ENCODE assay signal across 10 mouse cellular contexts in genomic region chr9:32592583-32592890, GRCm38 (mm10). TPM values are rescaled to one million over a fixed set of nuclear protein-coding genes. Genes with fewer than 3 reads are reported as not detected.
A peak's percentile ranks its signal among the peaks of the same experiment; 100 is the strongest.
DNase-seq lines count a peak whose midpoint lies in the region; TF ChIP-seq lines count a peak whose summit lies in the region.
"Had no signal": no experiment of that assay in that cellular context is flagged by ENCODE, and none has a peak within 500 bp of the region (broad histone marks: within the 10 kb centered on the region; RNA-seq: fewer than 3 reads in every experiment).

No protein-coding gene starts in this region.

- H3K79me2 ChIP-seq in myocyte (ENCODE audit: control insufficient read depth, insufficient read depth): no peaks in the 10 kb centered on the region

- WGBS in spleen, adult 2 months: 62% methylated on average over 2 of the region's 2 CpGs

- TF ChIP-seq CTCF in spleen, adult 2 months (IDR thresholded peaks at IDR 0.05; ENCODE audit: extremely low read depth, insufficient read depth, insufficient read length, insufficient replicate concordance): no peak

- H3ac ChIP-seq in myocyte (ENCODE audit: control insufficient read depth, insufficient read length): no peak overlapping the region

- peak overlapping the region; percentile 72 for H3K4me2 ChIP-seq in myocyte (ENCODE audit: low read depth)

- H3K4me1 ChIP-seq in spleen, adult 2 months (ENCODE audit: control insufficient read depth, insufficient read depth, insufficient read length): peaks cover 28% of the 10 kb centered on the region

- H3K4me3 ChIP-seq in spleen, adult 2 months (ENCODE audit: extremely low read depth, insufficient read depth, insufficient read length): no peak overlapping the region
- H3K4me3 ChIP-seq in myocyte: no peak overlapping the region
- H3K4me3 ChIP-seq: limb, embryonic 12.5 days had no signal

- H3K36me3 ChIP-seq in spleen, adult 2 months (ENCODE audit: control insufficient read depth, insufficient read depth, low read length): no peaks in the 10 kb centered on the region
- H3K36me3 ChIP-seq in myocyte (ENCODE audit: control insufficient read depth, insufficient read depth): no peaks in the 10 kb centered on the region
- H3K36me3 ChIP-seq: limb, embryonic 12.5 days had no signal

- no peak for TF ChIP-seq POLR2A in spleen, adult 2 months (IDR thresholded peaks at IDR 0.05; ENCODE audit: low read depth, low read length)
- no peak for TF ChIP-seq POLR2A in myocyte (IDR thresholded peaks at IDR 0.05; ENCODE audit: insufficient read length, low read depth)

- H3K27me3 ChIP-seq in spleen, adult 2 months (ENCODE audit: control insufficient read depth, insufficient read depth, low read length): no peaks in the 10 kb centered on the region
- no peaks in the 10 kb centered on the region for H3K27me3 ChIP-seq in myocyte (ENCODE audit: control insufficient read depth, insufficient read depth, insufficient read length)
- H3K27me3 ChIP-seq: limb, embryonic 12.5 days had no signal

- H3K27ac ChIP-seq in spleen, adult 2 months (ENCODE audit: insufficient read depth, low read length): peak overlapping the region; percentile 85

- peak; percentile 41 for DNase-seq in embryo, embryonic 10.5 days (ENCODE audit: low spot score)
- no peak for DNase-seq in embryo, embryonic 11 days
- DNase-seq in kidney, postnatal 25 days: peak; percentile 33 to 45
- no peak for DNase-seq in kidney, adult 11 months
- DNase-seq in spleen, adult 2 months (ENCODE audit: low read depth in 1 of 2, low spot score in 2 of 2): no peak
- no peak for DNase-seq in spleen, adult 12 weeks (ENCODE audit: low spot score)
- no peak for DNase-seq in layer of hippocampus, postnatal 36 days

TF ChIP-seq in myocyte, 11 proteins besides CTCF, POLR2A, EP300 and RAD21:
- no peak for TF ChIP-seq MYOG (IDR thresholded peaks at IDR 0.05; ENCODE audit: control insufficient read depth in 1 of 3, insufficient read depth in 1 of 3, insufficient read length in 2 of 3, low read depth in 2 of 3)
- no peak for TF ChIP-seq TCF12 (IDR thresholded peaks at IDR 0.05; ENCODE audit: insufficient read depth, poor library complexity, severe bottlenecking)
- TF ChIP-seq MYOD1 (IDR thresholded peaks at IDR 0.05; ENCODE audit: control insufficient read depth in 1 of 3, insufficient read length in 2 of 3, low read depth in 2 of 3): no peak
- no peak for TF ChIP-seq TCF3 (IDR thresholded peaks at IDR 0.05; ENCODE audit: insufficient read length, low read depth)
- TF ChIP-seq REST (IDR thresholded peaks at IDR 0.05; ENCODE audit: insufficient read depth, insufficient read length): no peak
- TF ChIP-seq SRF (IDR thresholded peaks at IDR 0.05; ENCODE audit: control insufficient read depth, insufficient read length, low read depth): no peak
- TF ChIP-seq CEBPB (IDR thresholded peaks at IDR 0.05; ENCODE audit: insufficient read depth, poor library complexity, severe bottlenecking): no peak
- TF ChIP-seq E2F4 (IDR thresholded peaks at IDR 0.05; ENCODE audit: insufficient read depth): no peak
- no peak for TF ChIP-seq USF1 (IDR thresholded peaks at IDR 0.05; ENCODE audit: low read depth)
- TF ChIP-seq POLR2AphosphoS2 (IDR thresholded peaks at IDR 0.05; ENCODE audit: insufficient read length, low read depth): no peak
- TF ChIP-seq MAX (IDR thresholded peaks at IDR 0.05; ENCODE audit: low read depth): no peak
TF ChIP-seq in myocyte: peak in this region for 0.

RNA-seq across cellular contexts. Expression of gene Ets1, which starts 43.5 kb away (rescaled TPM):
- polyA plus RNA-seq in spleen, adult 2 months (2012; rRNA removed): 115 and 129 TPM in 2 replicates
- polyA plus RNA-seq in myocyte (2012; fragmentation: generic; extraction: Trizol): 5.4 TPM
- 10 to 100 TPM; 10.6 to 11.3 TPM for total RNA-seq in layer of hippocampus, postnatal 36 days (2021)

RNA-seq across cellular contexts. Expression of gene Fli1, which starts 49.9 kb away (rescaled TPM):
- polyA plus RNA-seq in spleen, adult 2 months (2012; rRNA removed): 24.4 and 31.3 TPM in 2 replicates
- polyA plus RNA-seq in myocyte (2012; fragmentation: generic; extraction: Trizol): not detected
- total RNA-seq in layer of hippocampus, postnatal 36 days (2021): 1 to 10 TPM; 5.4 to 6.3 TPM
- polyA plus RNA-seq: C2C12 had no signal

Comparison
In these comparisons a context has a peak if more than half of its experiments do, and no peak if none do; other contexts are left out.
1. DNase-seq: peak in embryo, embryonic 10.5 days (single experiment) and kidney, postnatal 25 days (2 of 2); none in embryo, embryonic 11 days (single experiment), kidney, adult 11 months (single experiment), spleen, adult 2 months (0 of 2), spleen, adult 12 weeks (single experiment) and layer of hippocampus, postnatal 36 days (0 of 2).
2. RNA of gene Ets1, which starts 43.5 kb away (polyA plus RNA-seq): 115 to 129 TPM in spleen, adult 2 months; 5.4 TPM in myocyte (single experiment); every median in the first group is over 10 times any median in the second.
3. RNA of gene Fli1, which starts 49.9 kb away (polyA plus RNA-seq): 24.4 to 31.3 TPM in spleen, adult 2 months; not detected in myocyte (single experiment); every median in the first group is over 10 times any median in the second.